23 mouse cellular contexts compared by ENCODE assay signal in the genomic region with DNA sequence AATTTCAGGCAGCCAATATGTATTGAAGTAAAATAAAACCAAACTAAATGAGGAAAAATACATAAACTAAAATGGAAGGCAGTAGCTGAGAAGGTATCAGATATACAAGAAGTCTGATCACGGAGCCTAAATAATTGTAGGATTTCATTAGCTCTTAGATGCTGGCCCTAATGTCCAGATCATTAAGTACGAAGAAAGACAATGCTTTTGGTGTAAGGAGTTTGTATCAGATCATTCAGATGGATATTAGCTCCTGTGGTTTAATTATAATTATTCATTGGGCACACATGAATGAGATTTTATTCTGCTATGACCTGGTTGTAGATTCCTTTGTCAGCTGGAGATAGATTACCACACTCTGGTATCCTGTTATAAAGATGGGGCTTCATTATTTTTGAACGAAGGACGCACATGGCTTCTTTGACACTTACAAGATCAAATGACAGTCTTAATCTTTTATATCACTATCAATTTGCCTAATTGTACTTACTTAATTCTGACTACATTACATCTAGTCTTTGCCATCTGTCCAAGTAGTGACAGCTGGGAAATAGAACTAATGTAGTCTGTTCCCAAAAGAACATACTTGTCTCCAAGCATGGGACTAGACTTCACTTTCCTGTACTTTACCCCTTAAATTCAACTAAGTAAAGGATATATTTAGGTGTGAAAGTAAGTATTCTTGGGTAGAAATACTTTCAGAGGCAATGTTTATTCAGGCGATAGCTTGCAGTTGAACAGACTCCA.
A peak's percentile ranks its signal among the peaks of the same experiment; 100 is the strongest.
DNase-seq lines count a peak whose midpoint lies in the region; ATAC-seq and TF ChIP-seq lines count a peak whose summit lies in the region.
"Had no signal": no experiment of that assay in that cellular context is flagged by ENCODE, and none has a peak within 500 bp of the region (broad histone marks: within the 10 kb centered on the region; RNA-seq: fewer than 3 reads in every experiment).

No protein-coding gene starts in this region.

- TF ChIP-seq CTCF in forebrain, postnatal 0 days (IDR thresholded peaks at IDR 0.05; ENCODE audit: low read depth), result no peak
- TF ChIP-seq CTCF in lung, adult 2 months (IDR thresholded peaks at IDR 0.05; ENCODE audit: insufficient read depth, low read length), result no peak

- no peak overlapping the region for H3K4me2 ChIP-seq in hindbrain, embryonic 12.5 days (replicated peaks)
- no peak overlapping the region for H3K4me2 ChIP-seq in neural tube, embryonic 12.5 days (replicated peaks)
- H3K4me2 ChIP-seq in forebrain, postnatal 0 days (ENCODE audit: low read depth), result no peak overlapping the region
- H3K4me2 ChIP-seq: liver, embryonic 11.5 days; midbrain, embryonic 15.5 days had no signal

- no peak overlapping the region for H3K9ac ChIP-seq in hindbrain, embryonic 12.5 days
- no peak overlapping the region for H3K9ac ChIP-seq in neural tube, embryonic 12.5 days
- H3K9ac ChIP-seq in forebrain, postnatal 0 days, result no peak overlapping the region
- H3K9ac ChIP-seq: liver, postnatal 0 days; midbrain, embryonic 15.5 days had no signal

- WGBS in hindbrain, embryonic 12.5 days, result 51% methylated on average over 5 of the region's 5 CpGs
- WGBS in hindbrain, embryonic 10.5 days, result 76% methylated on average over 5 of the region's 5 CpGs
- 49% methylated on average over 5 of the region's 5 CpGs for WGBS in neural tube, embryonic 12.5 days
- WGBS in forebrain, postnatal 0 days, result 26% methylated on average over 5 of the region's 5 CpGs
- 94% methylated on average over 5 of the region's 5 CpGs for WGBS in lung, adult 2 months

- peak; percentile 71 for ATAC-seq in hindbrain, embryonic 12.5 days (ENCODE audit: low FRiP score)
- ATAC-seq in neural tube, embryonic 12.5 days (ENCODE audit: low FRiP score, low read depth), result peak; percentile 51
- peak; percentile 59; the same call in 1 of the 2 replicates for ATAC-seq in forebrain, postnatal 0 days
- ATAC-seq: inflammation-experienced regulatory T-cells, adult 6 months; liver, postnatal 0 days; midbrain, embryonic 15.5 days; Patski had no signal

- no peaks in the 10 kb centered on the region for H3K27me3 ChIP-seq in hindbrain, embryonic 12.5 days
- no peaks in the 10 kb centered on the region for H3K27me3 ChIP-seq in hindbrain, embryonic 10.5 days (ENCODE audit: insufficient read depth, poor library complexity, severe bottlenecking)
- H3K27me3 ChIP-seq in neural tube, embryonic 12.5 days (replicated peaks), result no peaks in the 10 kb centered on the region
- H3K27me3 ChIP-seq in forebrain, postnatal 0 days (ENCODE audit: insufficient read depth, low read length), result no peaks in the 10 kb centered on the region
- H3K27me3 ChIP-seq: midbrain, embryonic 15.5 days; Patski had no signal

- no peaks in the 10 kb centered on the region for H3K4me1 ChIP-seq in hindbrain, embryonic 12.5 days
- H3K4me1 ChIP-seq in hindbrain, embryonic 10.5 days (replicated peaks), result no peaks in the 10 kb centered on the region
- 0 out of 2 replicates have a peak, but pooled peaks cover 4% of the 10 kb centered on the region for H3K4me1 ChIP-seq in neural tube, embryonic 12.5 days
- no peaks in the 10 kb centered on the region for H3K4me1 ChIP-seq in forebrain, postnatal 0 days (ENCODE audit: insufficient read depth)
- no peaks in the 10 kb centered on the region; the same call in 1 of the 2 replicates for H3K4me1 ChIP-seq in lung, adult 2 months (ENCODE audit: control insufficient read depth, insufficient read depth, low read length)
- H3K4me1 ChIP-seq: midbrain, embryonic 15.5 days had no signal

- no peak overlapping the region for H3K4me3 ChIP-seq in hindbrain, embryonic 12.5 days
- H3K4me3 ChIP-seq in hindbrain, embryonic 10.5 days, result no peak overlapping the region
- no peak overlapping the region for H3K4me3 ChIP-seq in neural tube, embryonic 12.5 days
- no peak overlapping the region for H3K4me3 ChIP-seq in forebrain, postnatal 0 days (ENCODE audit: low read depth, low read length)
- H3K4me3 ChIP-seq in lung, adult 2 months (replicated peaks; ENCODE audit: extremely low read depth, low read depth, low read length), result no peak overlapping the region
- H3K4me3 ChIP-seq: midbrain, embryonic 15.5 days had no signal

- DNase-seq in hindbrain, embryonic 10.5 days (ENCODE audit: low spot score), result no peak
- DNase-seq in neural tube, embryonic 10.5 days (ENCODE audit: extremely low spot score, low spot score), result no peak
- no peak for DNase-seq in forebrain, postnatal 0 days
- no peak for DNase-seq in thymus, postnatal 36 days
- DNase-seq in testis, postnatal 14 days (ENCODE audit: low spot score), result no peak
- DNase-seq in lung, adult 2 months, result no peak
- DNase-seq: adrenal gland, postnatal 36 days; cerebellum, adult 11 months; cerebellum, adult 9-11 months; gastrocnemius, postnatal 36 days; kidney, adult 2 months; liver, postnatal 0 days; lung, postnatal 10 days; right cerebral cortex, postnatal 25 days; thymus, adult 18-20 months; thymus, postnatal 4 days had no signal

- no peak overlapping the region for H3K27ac ChIP-seq in hindbrain, embryonic 12.5 days
- no peak overlapping the region for H3K27ac ChIP-seq in hindbrain, embryonic 10.5 days
- H3K27ac ChIP-seq in neural tube, embryonic 12.5 days, result no peak overlapping the region
- no peak overlapping the region for H3K27ac ChIP-seq in forebrain, postnatal 0 days (ENCODE audit: low read depth, low read length)
- H3K27ac ChIP-seq: kidney, postnatal 0 days; midbrain, embryonic 15.5 days had no signal

- TF ChIP-seq POLR2A in lung, adult 2 months (IDR thresholded peaks at IDR 0.05; ENCODE audit: borderline replicate concordance, extremely low read depth, low read depth, low read length), result no peak

- no peaks in the 10 kb centered on the region for H3K9me3 ChIP-seq in hindbrain, embryonic 12.5 days (replicated peaks)
- no peaks in the 10 kb centered on the region for H3K9me3 ChIP-seq in hindbrain, embryonic 10.5 days
- no peaks in the 10 kb centered on the region for H3K9me3 ChIP-seq in neural tube, embryonic 12.5 days
- no peaks in the 10 kb centered on the region for H3K9me3 ChIP-seq in forebrain, postnatal 0 days (ENCODE audit: low read length)
- H3K9me3 ChIP-seq: midbrain, embryonic 15.5 days had no signal

- H3K36me3 ChIP-seq in hindbrain, embryonic 12.5 days, result no peaks in the 10 kb centered on the region
- no peaks in the 10 kb centered on the region for H3K36me3 ChIP-seq in hindbrain, embryonic 10.5 days
- no peaks in the 10 kb centered on the region for H3K36me3 ChIP-seq in neural tube, embryonic 12.5 days
- no peaks in the 10 kb centered on the region for H3K36me3 ChIP-seq in forebrain, postnatal 0 days (ENCODE audit: insufficient read depth)
- H3K36me3 ChIP-seq: midbrain, embryonic 15.5 days had no signal
